Mouse (Mus musculus) monocyte, adult 59 days (primary cell): ENCODE measurements around the gene Kif18a. TPM values are rescaled to one million over a fixed set of nuclear protein-coding genes. Genes with fewer than 3 reads are reported as not detected.

Experiments used
- total RNA-seq, 2 experiments: library from RNA; stranded (reverse); gene quantifications; one replicate each; pipeline ENCODE4 v1.2.4; 2023

Gene Kif18a
- total RNA-seq, result 1 to 10 TPM; 2.4 to 2.7 TPM

DNA sequence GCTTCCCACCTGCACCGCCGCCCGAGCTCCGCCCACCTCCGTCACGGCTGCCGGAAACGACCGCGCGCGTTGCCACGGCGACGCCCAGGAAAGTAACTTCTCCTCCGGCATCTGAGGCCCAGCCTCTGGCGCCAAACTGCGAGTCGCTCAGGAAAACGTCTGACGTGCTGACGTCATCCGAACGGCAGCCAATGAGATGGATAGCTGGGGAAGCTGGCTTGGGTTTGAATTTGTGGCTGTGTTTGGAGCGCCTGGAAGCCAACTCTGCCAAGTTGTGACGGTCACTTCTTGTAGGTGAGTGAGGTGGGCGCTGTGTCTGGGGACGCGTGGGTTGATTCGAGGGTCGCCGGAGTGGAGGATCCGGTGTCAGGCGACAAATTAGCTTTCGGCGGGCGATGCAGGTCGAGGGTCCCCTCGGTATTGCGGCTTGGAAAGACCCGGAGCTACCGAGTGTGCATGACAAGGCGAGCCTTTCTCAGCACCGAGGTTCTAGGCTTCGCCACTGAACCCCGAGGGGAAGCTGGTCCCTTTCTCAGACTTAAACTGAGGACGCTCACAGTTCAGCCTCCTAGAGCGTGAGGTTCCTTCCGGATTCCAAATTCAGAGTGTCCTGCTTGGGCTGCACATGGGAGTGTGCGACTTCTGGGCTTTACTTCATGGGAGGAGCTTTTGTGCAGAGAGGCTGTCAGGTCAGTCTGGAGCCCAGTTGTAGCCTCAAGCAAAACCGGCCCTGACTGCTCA, at the start of gene Kif18a, which contains the start of gene Mettl15:
Gene Kif18a, plus strand, starts transcription at position 139 of the 741 bp plus-strand sequence.
Gene Mettl15, minus strand, starts transcription at position 149 of the 741 bp plus-strand sequence.

Other genes with a start within 250 kb of the Kif18a start
- gene Mettl15, start within 50 bp of the Kif18a start, total RNA-seq, result 1 to 10 TPM; 2.8 to 3.1 TPM